Mouse (Mus musculus): ENCODE data around the gene Pilrb2.

DNA sequence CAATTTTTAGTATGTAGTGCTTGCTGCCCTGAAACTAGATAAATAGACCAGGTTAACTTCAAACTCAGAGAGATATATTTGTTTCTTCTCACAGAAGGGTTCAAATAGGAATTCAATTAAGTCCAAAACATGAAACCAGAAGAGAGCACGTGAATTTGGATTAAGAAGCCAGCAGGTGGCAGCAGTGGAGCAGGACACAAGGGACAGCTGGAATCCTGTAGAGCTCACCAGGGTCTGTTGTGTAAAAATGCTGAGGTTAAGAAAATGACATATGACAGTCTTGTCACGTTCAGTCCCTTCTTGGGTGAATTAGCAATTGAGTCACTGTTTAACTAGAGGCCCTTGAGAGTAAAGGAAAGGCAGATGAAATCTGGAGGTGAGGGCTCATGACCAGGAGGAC lies 14.3 kb upstream of the Pilrb2 start:
- TF ChIP-seq CTCF (IDR thresholded peaks at IDR 0.05; ENCODE audit: extremely low read depth, insufficient read depth, insufficient read length, insufficient replicate concordance) = no peak
- no peak for TF ChIP-seq POLR2A (IDR thresholded peaks at IDR 0.05; ENCODE audit: low read depth, low read length)

Measured in spleen, adult 2 months (tissue).